Mouse (Mus musculus): ENCODE data around the gene Fbl. TPM values are rescaled to one million over a fixed set of nuclear protein-coding genes. Genes with fewer than 3 reads are reported as not detected.
"Not testable (repeated sequence)": the region's sequence is repeated elsewhere in the genome, so short reads cannot be mapped to it uniquely, and the experiment has no call there.

Gene Fbl
- polyA plus RNA-seq, 1 experiment from 2014 or later = 39.5 TPM

- not testable (repeated sequence) for ATAC-seq (replicated peaks; ENCODE audit: low FRiP score); DNase-seq (ENCODE audit: low spot score)
- WGBS = 90% methylated on average over 20 of the region's 20 CpGs
Measured at GRCm38 (mm10) chr7:28218951-28219740, 49.6 kb downstream of the Fbl start.

GRCm38 (mm10) chr7:28226836-28227235 lies 57.3 kb downstream of the Fbl start:
- H3K4me2 ChIP-seq (ENCODE audit: low read depth, low read length, severe bottlenecking); H3K27ac ChIP-seq (ENCODE audit: low read depth, low read length); H3K27me3 ChIP-seq (ENCODE audit: control insufficient read depth, insufficient read depth, low read length); H3K4me1 ChIP-seq (replicated peaks; ENCODE audit: control insufficient read depth, insufficient read depth, low read length); ATAC-seq (replicated peaks; ENCODE audit: low FRiP score); H3K4me3 ChIP-seq (ENCODE audit: low read depth, low read length); H3K36me3 ChIP-seq (ENCODE audit: control insufficient read depth, insufficient read depth, low read length); DNase-seq (ENCODE audit: low spot score); H3K9ac ChIP-seq (ENCODE audit: low read length); H3K9me3 ChIP-seq (ENCODE audit: control insufficient read depth, low read length): not testable (repeated sequence)
- 76% methylated on average over 4 of the region's 4 CpGs for WGBS

More at GRCm38 (mm10) chr7:28218951-28219740, 49.6 kb downstream of the Fbl start:
- not testable (repeated sequence) for H3K9me3 ChIP-seq (ENCODE audit: control insufficient read depth, low read length); H3K4me2 ChIP-seq (ENCODE audit: low read depth, low read length, severe bottlenecking); H3K9ac ChIP-seq (ENCODE audit: low read length); H3K36me3 ChIP-seq (ENCODE audit: control insufficient read depth, insufficient read depth, low read length); H3K4me1 ChIP-seq (replicated peaks; ENCODE audit: control insufficient read depth, insufficient read depth, low read length); H3K27me3 ChIP-seq (ENCODE audit: control insufficient read depth, insufficient read depth, low read length); H3K27ac ChIP-seq (ENCODE audit: low read depth, low read length); H3K4me3 ChIP-seq (ENCODE audit: low read depth, low read length)

- 89% methylated on average over 4 of the region's 4 CpGs for WGBS
- not testable (repeated sequence) for ATAC-seq (replicated peaks; ENCODE audit: low FRiP score); H3K9me3 ChIP-seq (ENCODE audit: control insufficient read depth, low read length); H3K27ac ChIP-seq (ENCODE audit: low read depth, low read length); H3K9ac ChIP-seq (ENCODE audit: low read length); H3K4me1 ChIP-seq (replicated peaks; ENCODE audit: control insufficient read depth, insufficient read depth, low read length); H3K36me3 ChIP-seq (ENCODE audit: control insufficient read depth, insufficient read depth, low read length); H3K4me2 ChIP-seq (ENCODE audit: low read depth, low read length, severe bottlenecking); H3K27me3 ChIP-seq (ENCODE audit: control insufficient read depth, insufficient read depth, low read length); DNase-seq (ENCODE audit: low spot score); H3K4me3 ChIP-seq (ENCODE audit: low read depth, low read length)
Measured at GRCm38 (mm10) chr7:28227421-28227820, 57.9 kb downstream of the Fbl start.

Other genes with a start within 250 kb of the Fbl start
- 12.5 and 17.3 TPM in 2 replicates for gene Zfp974, start 240.2 kb upstream of the Fbl start, polyA plus RNA-seq (2014; fragmentation: Nextera tagmentation; extraction: Ambion mirVana)
- gene Zfp780b, start 190.5 kb upstream of the Fbl start, polyA plus RNA-seq (2014; fragmentation: Nextera tagmentation; extraction: Ambion mirVana) = 20.2 and 22.2 TPM in 2 replicates
- 8.4 and 8.9 TPM in 2 replicates for gene Zfp850, start 155.6 kb upstream of the Fbl start, polyA plus RNA-seq (2014; fragmentation: Nextera tagmentation; extraction: Ambion mirVana)
- 404 and 450 TPM in 2 replicates for gene Psmc4, start 119.6 kb upstream of the Fbl start, polyA plus RNA-seq (2014; fragmentation: Nextera tagmentation; extraction: Ambion mirVana)
- gene Fcgbp, start 98.5 kb upstream of the Fbl start, polyA plus RNA-seq (2014; fragmentation: Nextera tagmentation; extraction: Ambion mirVana) = 0.25 and 0.33 TPM in 2 replicates
- 0.11 and 0.12 TPM in 2 replicates for gene 9530053A07Rik, start 40.2 kb upstream of the Fbl start, polyA plus RNA-seq (2014; fragmentation: Nextera tagmentation; extraction: Ambion mirVana)
- 17.0 and 18.2 TPM in 2 replicates for gene Dyrk1b, start 9.8 kb downstream of the Fbl start, polyA plus RNA-seq (2014; fragmentation: Nextera tagmentation; extraction: Ambion mirVana)
- 12.6 and 16.1 TPM in 2 replicates for gene Eid2, start 98.2 kb downstream of the Fbl start, polyA plus RNA-seq (2014; fragmentation: Nextera tagmentation; extraction: Ambion mirVana)
- 15.4 and 17.3 TPM in 2 replicates for gene Eid2b, start 108.0 kb downstream of the Fbl start, polyA plus RNA-seq (2014; fragmentation: Nextera tagmentation; extraction: Ambion mirVana)
- gene Selenov, start 121.5 kb downstream of the Fbl start, polyA plus RNA-seq (2014; fragmentation: Nextera tagmentation; extraction: Ambion mirVana) = 0.24 TPM in 1 of 2 replicates, not detected in the other
- gene Dll3, start 132.5 kb downstream of the Fbl start, polyA plus RNA-seq (2014; fragmentation: Nextera tagmentation; extraction: Ambion mirVana) = 43.6 and 50.5 TPM in 2 replicates
- 222 and 235 TPM in 2 replicates for gene Timm50, start 142.4 kb downstream of the Fbl start, polyA plus RNA-seq (2014; fragmentation: Nextera tagmentation; extraction: Ambion mirVana)
- gene Supt5, start 169.0 kb downstream of the Fbl start, polyA plus RNA-seq (2014; fragmentation: Nextera tagmentation; extraction: Ambion mirVana) = 97.2 and 104 TPM in 2 replicates
- 727 and 782 TPM in 2 replicates for gene Rps16, start 180.9 kb downstream of the Fbl start, polyA plus RNA-seq (2014; fragmentation: Nextera tagmentation; extraction: Ambion mirVana)
- gene Plekhg2, start 202.9 kb downstream of the Fbl start, polyA plus RNA-seq (2014; fragmentation: Nextera tagmentation; extraction: Ambion mirVana) = 81.2 and 81.3 TPM in 2 replicates
- 4.5 and 5.2 TPM in 2 replicates for gene Zfp36, start 210.5 kb downstream of the Fbl start, polyA plus RNA-seq (2014; fragmentation: Nextera tagmentation; extraction: Ambion mirVana)
- 40.1 and 46.1 TPM in 2 replicates for gene Med29, start 223.0 kb downstream of the Fbl start, polyA plus RNA-seq (2014; fragmentation: Nextera tagmentation; extraction: Ambion mirVana)
- 82.0 and 82.9 TPM in 2 replicates for gene Paf1, start 223.2 kb downstream of the Fbl start, polyA plus RNA-seq (2014; fragmentation: Nextera tagmentation; extraction: Ambion mirVana)

Measured in forebrain, embryonic 11.5 days (tissue).